Mouse (Mus musculus) bone marrow, adult 2 months (tissue): ENCODE measurements around the gene Vwa8. TPM values are rescaled to one million over a fixed set of nuclear protein-coding genes. Genes with fewer than 3 reads are reported as not detected.

Source experiments
- H3K27ac ChIP-seq: fragments of 200-500 bp; 2 replicates; pipeline ENCODE4 v1.5.1; 2012; ENCODE audit warnings: low read depth, mild to moderate bottlenecking, control low read depth, inconsistent platforms, low read length; ENCODE audit not compliant: control insufficient read depth, poor library complexity, insufficient read depth
- H3K4me1 ChIP-seq: fragments of 200-500 bp; 2 replicates; pipeline ENCODE4 v1.6.1; 2011; ENCODE audit warnings: low read length; ENCODE audit not compliant: control insufficient read depth, insufficient read depth
- H3K4me3 ChIP-seq: fragments of 200-500 bp; replicated peaks from 2 replicates; pipeline ENCODE3; 2011; ENCODE audit warnings: mild to moderate bottlenecking, low read depth, low read length, control low read depth; ENCODE audit not compliant: control insufficient read depth
- CTCF ChIP-seq: fragments of 200-500 bp; IDR thresholded peaks from 2 replicates; pipeline ENCODE4 v1.5.1; 2011; ENCODE audit warnings: low read length, control low read depth; ENCODE audit not compliant: control insufficient read depth, insufficient read depth
- POLR2A ChIP-seq: fragments of 200-500 bp; IDR thresholded peaks from 2 replicates; pipeline ENCODE4 v1.6.1; 2011; ENCODE audit warnings: low read depth, mild to moderate bottlenecking, control low read depth, low read length, borderline replicate concordance; ENCODE audit not compliant: control insufficient read depth
- WGBS: fragments of 180-500 bp; shearing (Covaris S2); methylation state at CpG from one replicate; pipeline ENCODE4 v1.1.7; 2018; 5-methylcytosine and 5-hydroxymethylcytosine counted together
- polyA plus RNA-seq: library from polyadenylated mRNA; stranded (reverse); fragments of >200 nt; gene quantifications from 2 replicates; pipeline ENCODE4 v1.2.4, GENCODE M21; 2011; ENCODE audit warnings: low replicate concordance; ENCODE audit not compliant: missing spikeins, insufficient read depth, insufficient read length

Gene Vwa8
- polyA plus RNA-seq, 1 experiment = 7.6 TPM

DNA sequence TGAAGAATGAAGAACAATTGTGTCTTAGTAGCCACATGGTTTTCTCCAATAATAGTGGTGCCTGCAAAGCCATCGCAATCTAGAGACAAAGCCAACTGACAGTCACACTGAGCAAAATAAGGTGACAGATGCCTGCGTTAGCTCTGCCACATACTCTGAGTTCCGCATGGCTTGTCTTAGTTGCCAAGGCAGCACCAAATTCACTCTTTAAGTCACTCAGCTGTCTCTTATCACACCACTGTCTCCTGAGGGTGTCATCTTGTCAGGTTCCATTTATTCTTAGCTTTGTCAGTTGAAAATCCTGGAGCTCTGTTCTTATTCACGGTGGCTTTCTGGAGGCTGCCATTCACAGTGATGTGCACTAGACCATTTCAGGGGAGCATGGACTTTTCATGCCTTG is 17.7 kb upstream of the Vwa8 start:
- Histone ChIP-seq H3K27ac (no peak overlapping the region), H3K4me3 (no peak overlapping the region), H3K4me1 (no peaks in the 10 kb centered on the region)
- no peak for TF ChIP-seq POLR2A
- no peak for TF ChIP-seq CTCF
- WGBS = 85% methylated on average over 4 of the region's 4 CpGs

DNA sequence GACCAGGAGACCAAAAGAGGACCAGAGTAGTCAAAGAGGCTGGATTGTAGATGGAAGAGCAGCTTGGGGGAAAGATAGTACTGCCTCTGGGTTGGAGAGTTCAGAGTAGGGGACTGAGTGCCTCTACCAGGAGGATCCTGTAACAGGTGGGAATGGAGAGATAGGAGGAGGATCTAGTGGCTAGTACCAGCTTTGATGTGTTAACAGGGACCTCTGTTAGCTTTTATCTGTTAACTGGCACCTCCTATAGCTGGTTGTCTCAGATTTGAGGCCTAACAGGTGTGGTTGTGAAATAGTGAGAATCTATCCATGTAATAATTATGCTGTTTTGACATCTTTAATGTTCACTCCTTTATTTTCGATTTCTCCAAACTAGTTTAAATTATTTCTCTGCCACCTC is 904 bp upstream of the Vwa8 start:
- Histone ChIP-seq H3K4me3 (no peak overlapping the region), H3K27ac (no peak overlapping the region), H3K4me1 (no peaks in the 10 kb centered on the region)
- 86% methylated on average over 1 of the region's 1 CpGs for WGBS
- no peak for TF ChIP-seq POLR2A
- TF ChIP-seq CTCF = no peak

DNA sequence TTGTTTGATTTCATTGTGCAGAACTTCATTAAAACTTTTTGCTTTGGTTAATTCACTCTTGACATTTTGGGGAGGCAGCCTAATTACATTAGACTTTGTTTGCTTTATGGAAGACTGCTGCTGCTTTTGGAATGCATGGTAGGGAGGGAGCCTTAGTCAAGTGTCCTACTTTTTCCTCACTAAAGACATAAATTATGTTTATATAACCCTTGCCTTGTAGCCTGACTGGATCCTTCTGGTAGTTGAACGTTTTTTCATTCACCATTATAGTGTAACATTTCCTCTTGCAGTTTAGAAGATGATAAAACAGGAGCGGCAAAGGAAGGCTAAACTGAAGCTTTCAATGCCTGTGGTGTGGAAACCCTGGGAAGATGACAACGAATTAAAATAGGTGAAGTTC is 375 bp upstream of the Vwa8 start:
- TF ChIP-seq CTCF (no peak), POLR2A (no peak)
- WGBS = 7% methylated on average over 3 of the region's 3 CpGs
- Histone ChIP-seq H3K27ac (no peak overlapping the region), H3K4me3 (no peak overlapping the region), H3K4me1 (no peaks in the 10 kb centered on the region)

DNA sequence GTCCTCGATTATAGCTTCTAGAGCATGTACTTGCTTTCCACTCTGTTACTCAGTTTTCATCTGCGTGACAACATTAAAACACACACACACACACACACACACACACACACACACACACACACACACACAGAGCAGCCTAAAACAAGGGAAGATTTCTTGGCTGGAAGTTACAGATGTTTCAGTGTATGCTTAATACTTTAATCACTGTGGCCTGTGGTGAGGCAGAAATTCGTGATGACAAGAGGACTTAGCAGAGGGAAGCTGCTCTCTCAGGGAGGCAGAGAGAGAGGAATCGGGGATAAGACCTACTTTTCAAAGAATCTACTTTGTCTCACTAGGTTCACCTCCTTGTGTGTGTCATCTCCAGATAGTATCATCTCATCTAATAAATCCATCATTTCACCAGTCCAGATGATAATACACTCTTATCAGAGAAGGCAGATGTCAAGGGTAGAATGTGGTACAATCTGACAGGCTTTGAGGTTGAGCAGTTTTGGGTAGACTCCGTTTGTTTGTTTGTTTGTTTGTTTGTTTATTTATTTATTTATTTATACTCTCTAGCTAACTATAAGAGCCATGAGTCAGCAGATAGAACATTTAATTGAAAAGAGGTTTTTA is 1.2 kb downstream of the Vwa8 start:
- no peaks in the 10 kb centered on the region for H3K4me1 ChIP-seq
- H3K4me3 ChIP-seq = no peak overlapping the region
- H3K27ac ChIP-seq = no peak overlapping the region
- 40% methylated on average over 5 of the region's 5 CpGs for WGBS
- TF ChIP-seq POLR2A (no peak), CTCF (no peak)

DNA sequence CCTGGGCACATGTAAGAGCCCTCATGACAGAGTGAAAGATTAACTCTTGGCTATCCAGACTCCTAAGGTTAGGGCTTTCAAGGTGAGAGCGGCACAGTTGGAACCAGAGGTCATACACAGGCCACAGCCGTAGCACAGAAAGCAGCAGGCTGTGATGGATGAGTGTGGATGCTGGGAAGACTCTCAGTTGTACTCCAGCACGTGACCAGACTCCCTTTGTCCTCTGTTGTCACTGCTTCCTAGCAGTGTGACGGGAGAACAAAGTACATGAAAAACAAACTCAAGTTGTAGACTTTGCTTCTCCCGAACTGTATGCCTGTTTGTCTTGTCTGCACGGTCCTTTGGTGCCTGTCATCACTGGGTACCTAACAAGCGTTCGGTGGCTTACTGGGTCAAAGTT is 1.8 kb downstream of the Vwa8 start:
- no peak overlapping the region for H3K4me3 ChIP-seq
- H3K27ac ChIP-seq = no peak overlapping the region
- TF ChIP-seq CTCF = no peak
- TF ChIP-seq POLR2A = no peak
- WGBS = 81% methylated on average over 8 of the region's 8 CpGs
- H3K4me1 ChIP-seq = no peaks in the 10 kb centered on the region

DNA sequence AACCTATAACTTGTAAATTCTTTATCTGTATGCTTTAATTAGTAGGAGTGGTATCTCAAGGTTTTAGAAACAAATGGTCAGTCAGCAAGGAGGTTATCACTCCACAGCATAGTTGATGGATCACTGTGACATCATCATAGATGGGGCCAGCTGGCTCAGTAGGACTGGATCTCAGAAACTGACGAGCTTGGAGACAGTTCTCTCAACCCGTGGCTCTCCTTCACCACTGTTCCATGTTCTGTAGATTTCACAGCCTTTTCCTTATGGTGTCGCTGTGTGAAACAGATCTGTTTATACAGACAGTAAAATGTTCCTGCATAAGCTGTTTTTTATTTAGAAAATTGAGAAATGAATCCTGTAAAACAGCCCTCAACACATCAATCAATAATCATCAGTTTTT is 2.5 kb downstream of the Vwa8 start:
- TF ChIP-seq POLR2A = no peak
- TF ChIP-seq CTCF = no peak
- WGBS = 78% methylated on average over 3 of the region's 3 CpGs
- H3K4me1 ChIP-seq = no peaks in the 10 kb centered on the region
- H3K27ac ChIP-seq = no peak overlapping the region
- no peak overlapping the region for H3K4me3 ChIP-seq

DNA sequence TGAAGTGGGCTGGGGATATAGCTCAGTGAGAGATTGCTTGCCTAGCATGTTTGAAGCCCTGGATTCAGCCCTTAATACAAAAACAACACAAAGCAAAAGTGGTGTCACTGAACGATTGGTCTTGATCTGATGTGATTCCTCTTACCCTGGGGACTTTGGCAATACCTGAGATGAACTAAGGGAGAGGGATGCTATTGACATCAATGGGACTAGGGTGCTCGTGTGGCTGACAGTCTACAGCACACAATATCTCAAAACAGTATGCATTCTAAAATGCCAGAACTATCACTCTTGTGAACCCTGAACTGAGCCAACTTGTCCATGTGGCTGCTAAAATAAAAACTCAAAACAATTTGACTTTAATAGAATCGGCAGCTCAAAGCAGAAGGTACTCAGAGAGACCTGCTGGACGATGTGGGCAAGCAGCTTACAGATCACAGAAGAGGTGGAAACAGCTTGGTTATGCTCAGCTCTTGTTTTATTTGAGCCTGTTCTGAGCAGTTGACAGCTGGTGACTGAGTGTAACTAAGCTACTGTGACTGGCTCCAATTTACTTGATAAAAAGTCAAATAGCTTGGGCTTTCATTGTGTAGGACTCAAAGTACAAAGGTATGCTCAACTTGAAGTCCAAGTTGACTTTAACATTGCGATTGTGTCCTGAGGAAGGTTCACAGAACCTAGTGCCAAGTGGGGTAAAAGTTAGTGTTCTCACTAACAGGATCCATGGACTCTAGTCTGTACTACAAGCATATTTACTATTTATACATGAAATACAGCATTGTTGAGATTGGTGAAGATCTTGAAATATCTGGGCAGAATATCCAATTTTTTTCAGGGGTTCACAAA is 3.8 kb downstream of the Vwa8 start:
- H3K4me1 ChIP-seq = no peaks in the 10 kb centered on the region
- H3K27ac ChIP-seq = no peak overlapping the region
- no peak overlapping the region for H3K4me3 ChIP-seq
- TF ChIP-seq CTCF (no peak), POLR2A (no peak)
- WGBS = 80% methylated on average over 5 of the region's 5 CpGs

DNA sequence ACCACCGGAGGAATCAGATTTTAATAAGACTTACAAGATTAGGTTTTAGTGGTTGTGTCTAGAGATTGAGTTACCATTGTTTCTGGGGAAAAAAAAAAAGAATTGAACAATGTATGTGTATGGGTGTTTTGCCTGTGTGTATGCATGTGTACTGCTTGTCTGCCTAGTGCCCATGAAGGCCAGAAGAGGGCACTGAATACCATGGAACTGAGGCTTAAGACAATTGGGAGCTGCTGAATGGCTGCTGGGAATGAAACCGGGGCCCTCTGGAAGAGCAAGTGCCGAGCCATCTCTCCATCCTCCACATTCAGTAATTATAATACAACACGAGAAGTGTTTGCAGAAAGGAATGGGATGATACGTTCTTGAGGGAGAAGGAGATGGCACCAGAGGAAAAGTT is 12.3 kb downstream of the Vwa8 start:
- H3K27ac ChIP-seq = no peak overlapping the region
- no peak overlapping the region for H3K4me3 ChIP-seq
- H3K4me1 ChIP-seq = no peaks in the 10 kb centered on the region; the same call in 1 of the 2 replicates
- WGBS = 83% methylated on average over 5 of the region's 5 CpGs
- TF ChIP-seq POLR2A (no peak), CTCF (no peak)
